Mouse (Mus musculus) limb, embryonic 11.5 days (tissue): ENCODE data around the gene Klhl5. TPM values are rescaled to one million over a fixed set of nuclear protein-coding genes. Genes with fewer than 3 reads are reported as not detected.
A peak's percentile ranks its signal among the peaks of the same experiment; 100 is the strongest.
"Not testable (repeated sequence)": the region's sequence is repeated elsewhere in the genome, so short reads cannot be mapped to it uniquely, and the experiment has no call there.

Experiments used
- ATAC-seq: fragments of 200-750 bp; cut with Nextera tagmentation; 2 replicates; pipeline ENCODE4 v1.8.0; 2017; ENCODE audit warnings: low read depth; ENCODE audit not compliant: insufficient number of reproducible peaks, low FRiP score, low TSS enrichment
- DNase-seq: peaks from one replicate; pipeline ENCODE4 v3.0.0-alpha.2; 2015; ENCODE audit warnings: low spot score
- H3K27ac ChIP-seq: fragments of 300-500 bp; sonication (generic); replicated peaks from 2 replicates; pipeline ENCODE4 v1.5.1; 2014; ENCODE audit warnings: low read depth, mild to moderate bottlenecking, low read length
- H3K27me3 ChIP-seq: fragments of 300-500 bp; sonication (generic); 2 replicates; pipeline ENCODE4 v1.6.1; 2014; ENCODE audit warnings: mild to moderate bottlenecking, low read length, mixed read lengths; ENCODE audit not compliant: control insufficient read depth, insufficient read depth
- H3K36me3 ChIP-seq: fragments of 300-500 bp; sonication (generic); 2 replicates; pipeline ENCODE4 v1.6.1; 2014; ENCODE audit warnings: mild to moderate bottlenecking, low read length, moderate library complexity, mixed read lengths; ENCODE audit not compliant: control insufficient read depth, insufficient read depth
- H3K4me1 ChIP-seq: fragments of 300-500 bp; sonication (generic); 2 replicates; pipeline ENCODE4 v1.6.1; 2014; ENCODE audit warnings: low read length, mixed read lengths; ENCODE audit not compliant: control insufficient read depth, insufficient read depth
- H3K4me2 ChIP-seq: fragments of 300-500 bp; sonication (generic); 2 replicates; pipeline ENCODE4 v1.6.1; 2014; ENCODE audit warnings: low read depth, mild to moderate bottlenecking, moderate library complexity; ENCODE audit not compliant: severe bottlenecking
- H3K4me3 ChIP-seq: fragments of 300-500 bp; sonication (generic); 2 replicates; pipeline ENCODE4 v1.5.1; 2014; ENCODE audit warnings: low read depth, low read length
- H3K9ac ChIP-seq: fragments of 300-500 bp; sonication (generic); 2 replicates; pipeline ENCODE4 v1.6.1; 2014; ENCODE audit warnings: mild to moderate bottlenecking, low read length
- H3K9me3 ChIP-seq: fragments of 300-500 bp; sonication (generic); 2 replicates; pipeline ENCODE4 v1.6.1; 2016; ENCODE audit warnings: low read length; ENCODE audit not compliant: control insufficient read depth
- WGBS: fragments of 180-500 bp; shearing (Covaris S2); extraction: QIAGEN DNeasy Blood & Tissue Kit; methylation state at CpG from one replicate; pipeline ENCODE4 v1.1.7; 2014; 5-methylcytosine and 5-hydroxymethylcytosine counted together
- polyA plus RNA-seq: library from polyadenylated mRNA; unstranded; fragments of >200 nt; fragmentation: Nextera tagmentation; extraction: Ambion mirVana; gene quantifications from 2 replicates; pipeline ENCODE4 v1.2.1, GENCODE M21; 2014

Klhl5 gene
- polyA plus RNA-seq, 1 experiment from 2014 or later = 15.5 TPM

DNA sequence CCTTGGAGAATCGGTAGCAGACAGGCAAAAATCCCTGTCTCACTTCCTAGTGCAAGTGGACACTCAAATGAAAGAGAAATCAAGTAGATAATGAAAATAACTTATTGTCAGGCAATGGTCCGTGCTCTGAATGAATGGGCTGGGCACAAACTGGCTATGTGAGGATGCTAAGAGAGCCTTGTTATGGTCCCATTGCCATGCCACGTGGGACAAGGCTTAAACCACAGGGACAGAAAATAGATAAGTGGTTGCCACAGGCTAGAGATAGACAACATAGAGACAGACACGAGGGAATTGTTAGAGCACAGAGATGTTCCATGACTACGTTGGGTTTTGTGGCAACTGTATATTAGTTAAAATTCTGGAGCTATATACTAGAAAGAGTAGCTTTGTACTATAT, 6.1 kb upstream of the Klhl5 start:
- DNase-seq (no peak), ATAC-seq (no peak)
- no peaks in the 10 kb centered on the region for H3K27me3 ChIP-seq
- WGBS = 87% methylated on average over 5 of the region's 5 CpGs
- H3K9ac ChIP-seq = no peak overlapping the region
- no peaks in the 10 kb centered on the region for H3K4me1 ChIP-seq
- no peak overlapping the region for H3K4me2 ChIP-seq
- H3K36me3 ChIP-seq = no peaks in the 10 kb centered on the region
- no peak overlapping the region for H3K4me3 ChIP-seq
- H3K27ac ChIP-seq = no peak overlapping the region
- H3K9me3 ChIP-seq = no peaks in the 10 kb centered on the region

GRCm38 (mm10) chr5:65101621-65102020, 5.7 kb upstream of the Klhl5 start:
- WGBS = 90% methylated on average over 6 of the region's 6 CpGs
- no peak overlapping the region for H3K9ac ChIP-seq
- H3K9me3 ChIP-seq = no peaks in the 10 kb centered on the region
- ATAC-seq (no peak), DNase-seq (no peak)
- no peak overlapping the region for H3K4me3 ChIP-seq
- no peaks in the 10 kb centered on the region for H3K27me3 ChIP-seq
- no peak overlapping the region for H3K4me2 ChIP-seq
- no peaks in the 10 kb centered on the region for H3K36me3 ChIP-seq
- no peaks in the 10 kb centered on the region for H3K4me1 ChIP-seq
- H3K27ac ChIP-seq = no peak overlapping the region

DNA sequence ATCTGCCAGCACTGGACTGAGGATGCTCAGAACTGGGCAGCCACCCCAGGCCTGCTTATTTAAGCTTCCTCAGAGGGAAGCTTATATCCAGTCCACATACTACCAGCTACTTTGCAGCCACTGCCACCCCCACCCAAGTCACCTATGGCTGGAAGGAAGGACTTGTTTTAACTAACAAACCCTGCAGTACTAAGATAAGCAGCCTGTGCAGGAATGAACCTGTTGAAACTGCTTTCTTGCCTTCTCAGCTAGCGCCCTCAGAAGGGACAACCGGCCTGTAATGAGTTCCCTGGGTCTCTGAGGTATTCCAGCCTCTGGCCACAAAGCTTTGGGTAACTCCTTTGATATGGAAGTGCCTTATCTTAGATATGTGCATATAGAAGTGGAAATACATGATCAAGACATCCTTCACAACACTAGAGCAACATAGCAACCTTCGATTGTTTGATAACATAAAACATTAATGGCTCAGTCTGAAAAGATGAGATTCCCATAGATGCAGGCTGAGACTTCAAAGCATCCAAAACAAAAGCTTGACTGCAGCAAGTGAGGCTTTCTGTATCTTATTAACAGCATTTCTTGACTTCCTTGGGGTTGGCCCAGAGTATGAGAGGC, 5.2 kb upstream of the Klhl5 start:
- 70% methylated on average over 3 of the region's 3 CpGs for WGBS
- Histone ChIP-seq H3K36me3 (no peaks in the 10 kb centered on the region), H3K27ac (no peak overlapping the region), H3K9me3 (no peaks in the 10 kb centered on the region), H3K27me3 (no peaks in the 10 kb centered on the region), H3K4me1 (no peaks in the 10 kb centered on the region), H3K4me3 (no peak overlapping the region), H3K4me2 (no peak overlapping the region), H3K9ac (no peak overlapping the region)
- ATAC-seq (no peak), DNase-seq (no peak)

- Histone ChIP-seq H3K4me3 (no peak overlapping the region), H3K27ac (no peak overlapping the region), H3K27me3 (no peaks in the 10 kb centered on the region), H3K4me2 (no peak overlapping the region), H3K4me1 (no peaks in the 10 kb centered on the region), H3K9me3 (no peaks in the 10 kb centered on the region), H3K9ac (no peak overlapping the region), H3K36me3 (no peaks in the 10 kb centered on the region)
- WGBS = 71% methylated on average over 10 of the region's 10 CpGs
- ATAC-seq (no peak), DNase-seq (no peak)
Observed at GRCm38 (mm10) chr5:65102641-65103042, 4.7 kb upstream of the Klhl5 start.

DNA sequence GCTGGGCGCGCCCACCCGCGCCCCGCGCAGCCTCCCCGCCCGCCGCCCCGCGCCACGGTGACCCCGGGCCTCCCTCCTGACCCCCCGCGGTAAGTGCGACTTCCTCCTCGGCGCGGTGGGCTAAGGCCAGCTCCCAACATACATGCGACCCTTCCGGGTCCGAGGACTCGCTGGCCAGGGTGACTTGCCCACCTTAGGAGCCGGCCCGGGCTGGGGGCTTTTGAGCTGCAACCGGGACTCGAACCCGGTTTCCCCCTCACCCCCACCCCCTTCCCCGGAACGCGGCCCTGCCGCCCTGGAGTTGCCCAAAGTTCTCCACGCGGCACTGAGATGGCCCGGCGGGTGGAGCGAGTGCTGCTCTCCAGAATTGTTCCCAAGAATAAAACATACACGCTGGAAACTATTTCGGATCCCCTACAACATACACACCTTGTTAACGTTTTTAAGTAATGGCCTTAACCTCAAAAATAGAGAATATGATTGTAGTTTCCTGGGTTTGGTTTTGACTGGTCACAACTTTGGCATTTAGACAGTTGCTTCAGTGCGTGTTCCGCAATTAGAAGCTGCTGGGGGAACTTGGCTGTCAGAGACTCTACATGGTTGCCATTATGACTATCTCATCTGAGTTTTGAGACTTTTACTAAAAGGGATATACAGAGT, 564 bp downstream of the Klhl5 start:
- no peaks in the 10 kb centered on the region for H3K27me3 ChIP-seq
- peak; percentile 64 for DNase-seq
- H3K4me1 ChIP-seq = no peaks in the 10 kb centered on the region
- H3K9ac ChIP-seq = peak overlapping the region; percentile 85
- no peaks in the 10 kb centered on the region for H3K9me3 ChIP-seq
- peak overlapping the region; percentile 80 for H3K27ac ChIP-seq
- H3K36me3 ChIP-seq = no peaks in the 10 kb centered on the region
- peak; percentile 14; the same call in 1 of the 2 replicates for ATAC-seq
- WGBS = 3% methylated on average over 27 of the region's 42 CpGs
- H3K4me3 ChIP-seq = peak overlapping the region; percentile 73
- H3K4me2 ChIP-seq = peak overlapping the region; percentile 70

DNA sequence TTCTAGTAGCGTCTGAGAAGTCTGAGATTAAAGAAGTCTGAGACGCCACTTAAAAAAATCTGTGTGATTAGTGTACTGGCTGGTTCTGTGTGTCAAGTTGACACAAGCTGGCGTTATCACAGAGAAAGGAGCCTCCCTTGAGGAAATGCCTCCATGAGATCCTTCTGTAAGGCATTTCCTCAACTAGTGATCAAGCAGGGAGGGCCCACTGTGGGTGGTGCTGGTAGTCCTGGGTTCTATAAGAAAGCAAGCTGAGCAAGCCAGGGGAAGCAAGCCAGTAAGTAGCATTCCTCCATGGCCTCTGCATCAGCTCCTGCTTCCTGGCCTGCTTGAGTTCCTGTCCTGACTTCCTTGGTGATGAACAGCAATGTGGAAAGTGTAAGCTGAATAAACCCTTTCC, 4.9 kb downstream of the Klhl5 start:
- H3K9ac ChIP-seq, H3K4me3 ChIP-seq, H3K4me2 ChIP-seq, DNase-seq, H3K27me3 ChIP-seq, ATAC-seq, H3K27ac ChIP-seq, H3K9me3 ChIP-seq, H3K4me1 ChIP-seq, H3K36me3 ChIP-seq: not testable (repeated sequence)
- 71% methylated on average over 3 of the region's 3 CpGs for WGBS

DNA sequence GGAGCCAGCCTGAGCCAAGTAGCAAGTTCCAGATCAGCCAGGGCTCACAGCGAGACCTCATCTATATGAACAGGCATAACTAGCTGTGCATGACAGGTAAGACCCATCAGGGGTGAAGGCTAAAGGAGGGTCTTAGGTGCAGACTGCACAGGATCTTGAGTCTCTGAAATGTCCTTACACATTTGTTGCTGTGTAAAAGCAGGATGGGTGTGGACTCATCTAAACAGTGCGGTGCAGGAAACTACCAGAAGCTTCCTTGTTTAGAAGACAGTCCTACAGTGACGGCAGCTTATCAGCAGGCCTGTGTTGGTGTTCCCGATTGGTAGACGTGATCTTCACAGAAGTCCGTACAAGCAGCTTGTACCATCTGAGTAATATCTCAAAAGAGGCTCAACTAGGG, 6.0 kb downstream of the Klhl5 start:
- Histone ChIP-seq H3K9me3 (no peaks in the 10 kb centered on the region), H3K4me3 (no peak overlapping the region), H3K27me3 (no peaks in the 10 kb centered on the region), H3K4me2 (no peak overlapping the region), H3K9ac (no peak overlapping the region), H3K27ac (no peak overlapping the region), H3K36me3 (no peaks in the 10 kb centered on the region), H3K4me1 (no peaks in the 10 kb centered on the region)
- DNase-seq = no peak
- no peak for ATAC-seq
- 93% methylated on average over 6 of the region's 6 CpGs for WGBS

DNA sequence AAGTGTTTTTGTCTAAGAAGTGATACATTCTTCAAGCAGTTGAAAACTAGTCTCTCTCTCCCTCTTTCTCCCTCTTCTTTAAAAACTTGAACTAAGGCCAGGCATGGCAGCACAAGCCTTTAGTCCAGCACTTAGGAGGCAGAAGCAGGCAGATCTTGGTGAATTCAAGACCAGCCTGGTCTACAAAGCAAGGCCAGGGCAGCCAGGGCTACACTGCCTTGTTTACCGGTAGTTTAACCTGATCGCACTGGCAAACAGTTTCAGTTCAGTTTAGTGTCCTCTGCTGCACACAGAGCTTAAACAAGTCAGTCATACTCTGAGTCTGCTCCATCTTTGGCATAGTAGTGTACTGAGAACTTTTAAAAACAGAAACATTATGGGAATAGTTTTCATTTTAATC, 9.4 kb downstream of the Klhl5 start:
- Histone ChIP-seq H3K27ac (no peak overlapping the region), H3K4me3 (no peak overlapping the region), H3K9me3 (no peaks in the 10 kb centered on the region), H3K4me1 (no peaks in the 10 kb centered on the region), H3K4me2 (no peak overlapping the region), H3K36me3 (no peaks in the 10 kb centered on the region), H3K9ac (no peak overlapping the region), H3K27me3 (no peaks in the 10 kb centered on the region)
- ATAC-seq (no peak), DNase-seq (no peak)
- 93% methylated on average over 2 of the region's 2 CpGs for WGBS

DNA sequence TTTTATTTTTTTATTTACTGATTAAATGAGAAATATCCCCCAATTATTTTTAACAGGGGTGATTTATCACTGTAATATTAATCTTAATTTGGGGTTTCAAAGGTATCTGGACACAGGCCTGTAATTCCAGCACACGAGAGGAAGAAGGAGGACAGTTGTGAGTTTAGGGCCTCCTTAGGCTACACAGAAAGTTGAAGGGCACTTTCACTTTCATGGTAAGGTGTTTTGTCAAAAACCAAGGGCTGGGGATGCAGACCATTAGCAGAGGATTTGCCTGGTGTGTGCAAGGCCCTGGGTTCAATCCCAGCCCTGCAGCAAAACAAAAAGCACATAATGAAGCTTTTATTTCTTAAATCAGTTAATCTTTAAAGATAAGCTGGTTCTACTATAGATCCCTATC, 12.2 kb downstream of the Klhl5 start:
- no peaks in the 10 kb centered on the region for H3K9me3 ChIP-seq
- no peak for DNase-seq
- no peaks in the 10 kb centered on the region for H3K36me3 ChIP-seq
- WGBS = 56% methylated on average over 1 of the region's 1 CpGs
- H3K4me1 ChIP-seq = no peaks in the 10 kb centered on the region
- no peak overlapping the region for H3K27ac ChIP-seq
- no peaks in the 10 kb centered on the region for H3K27me3 ChIP-seq
- no peak overlapping the region for H3K4me2 ChIP-seq
- no peak overlapping the region for H3K4me3 ChIP-seq
- no peak for ATAC-seq
- H3K9ac ChIP-seq = no peak overlapping the region
